Mouse (Mus musculus) liver, adult 10 weeks (tissue): Measurements from ENCODE around the gene Papss2. TPM values are rescaled to one million over a fixed set of nuclear protein-coding genes. Genes with fewer than 3 reads are reported as not detected.

Experiments used
- polyA plus RNA-seq: library from polyadenylated mRNA; stranded (reverse); fragments of 350-450 nt; fragmentation: Illumina TruSeq; extraction: RNeasy Lipid Tissue Mini Kit (QIAGEN cat#74804); gene quantifications from one replicate; pipeline ENCODE4 v1.2.3, GENCODE M21; 2014; ENCODE audit warnings: low read depth, low replicate concordance

The Papss2 gene
- 453 TPM for polyA plus RNA-seq

GRCm38 (mm10) chr19:32595506-32596286, at the start of gene Papss2:
Papss2 (plus strand) TSS chr19:32595790.

Other genes starting within 250 kb of the Papss2 start
- 20.1 TPM for gene Sgms1, start 206.1 kb upstream of the Papss2 start, polyA plus RNA-seq
- gene Rpl9-ps6, start 129.2 kb upstream of the Papss2 start, polyA plus RNA-seq = 25.1 TPM
- 29.7 TPM for gene Minpp1, start 110.0 kb upstream of the Papss2 start, polyA plus RNA-seq
- 133 TPM for gene Atad1, start 144.0 kb downstream of the Papss2 start, polyA plus RNA-seq
- gene Pten, start 161.7 kb downstream of the Papss2 start, polyA plus RNA-seq = 109 TPM